Mouse (Mus musculus): ENCODE data around the gene Dyrk3. TPM values are rescaled to one million over a fixed set of nuclear protein-coding genes. Genes with fewer than 3 reads are reported as not detected.
"Not testable (repeated sequence)": the region's sequence is repeated elsewhere in the genome, so short reads cannot be mapped to it uniquely, and the experiment has no call there.

Dyrk3 gene
- polyA plus RNA-seq, 1 experiment from 2014 or later = 11.7 TPM

GRCm38 (mm10) chr1:131180386-131180785 is 42.2 kb upstream of the Dyrk3 start:
- ChIA-PET POLR2A (no interaction called here), CTCF (interaction anchor here (0.7 to 3.3 kb wide), 7 partner anchors 13 to 81 kb away, joined by 3 to 34 read pairs (median 10); no protein-coding TSS in a partner anchor)
- no peak for TF ChIP-seq CTCF (IDR thresholded peaks at IDR 0.05)
- ATAC-seq (no peak), DNase-seq (ENCODE audit: low read depth, low spot score) (no peak)
- in situ Hi-C loops (cut with MboI; ENCODE audit: low pct_unique_long_range_greater_than_20kb) = loop anchor here (5.0 kb wide), 1 partner anchor 82 kb away; no protein-coding TSS in a partner anchor
- H3K27me3 ChIP-seq = no peaks in the 10 kb centered on the region

DNA sequence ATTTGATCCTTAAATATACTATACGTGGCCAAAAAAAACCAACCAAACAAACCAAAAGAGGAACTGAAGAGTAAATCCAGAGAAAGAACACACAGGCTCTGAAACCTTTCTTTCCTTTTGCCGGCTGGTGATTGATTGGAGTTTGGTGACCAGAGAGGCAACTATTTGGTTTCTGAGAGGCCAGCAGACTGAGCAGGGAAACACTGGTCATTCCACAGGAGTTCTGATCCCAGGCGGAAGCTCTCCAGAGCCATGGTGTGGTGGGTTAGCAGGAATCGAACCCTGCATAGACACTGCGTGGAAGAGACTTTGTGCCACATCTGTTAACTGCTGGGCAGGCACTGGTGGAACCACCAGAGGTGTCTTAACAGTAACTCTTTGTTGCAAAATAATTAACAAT is 39.9 kb upstream of the Dyrk3 start:
- in situ Hi-C loops (cut with MboI; ENCODE audit: low pct_unique_long_range_greater_than_20kb) = no loop called here
- CTCF ChIA-PET = interaction anchor here (0.9 to 3.9 kb wide), 2 partner anchors 69 to 82 kb away, joined by 3 to 12 read pairs; no protein-coding TSS in a partner anchor
- H3K27me3 ChIP-seq = no peaks in the 10 kb centered on the region
- TF ChIP-seq CTCF (IDR thresholded peaks at IDR 0.05) = no peak
- ATAC-seq (no peak), DNase-seq (ENCODE audit: low read depth, low spot score) (no peak)
- POLR2A ChIA-PET = no interaction called here

GRCm38 (mm10) chr1:131177249-131177648 is 39.1 kb upstream of the Dyrk3 start:
- ATAC-seq (no peak), DNase-seq (ENCODE audit: low read depth, low spot score) (no peak)
- POLR2A ChIA-PET = no interaction called here
- in situ Hi-C loops (cut with MboI; ENCODE audit: low pct_unique_long_range_greater_than_20kb) = no loop called here
- TF ChIP-seq CTCF (IDR thresholded peaks at IDR 0.05) = no peak
- H3K27me3 ChIP-seq = no peaks in the 10 kb centered on the region
- CTCF ChIA-PET = interaction anchor here (0.9 to 3.9 kb wide), 4 partner anchors 69 to 89 kb away, joined by 3 to 12 read pairs (median 4); no protein-coding TSS in a partner anchor

- no peak for ATAC-seq
- ChIA-PET CTCF (interaction anchor here (1.0 to 3.9 kb wide), 4 partner anchors 10 to 95 kb away, joined by 3 to 12 read pairs (median 3); no protein-coding TSS in a partner anchor), POLR2A (interaction anchor here (1.0 kb wide), 1 partner anchor 69 kb away, joined by 3 read pairs; the partner anchor contains the start of gene Rassf5)
- no peaks in the 10 kb centered on the region for H3K27me3 ChIP-seq
- no peak for TF ChIP-seq CTCF (IDR thresholded peaks at IDR 0.05)
- DNase-seq (ENCODE audit: low read depth, low spot score) = no peak
- in situ Hi-C loops (cut with MboI; ENCODE audit: low pct_unique_long_range_greater_than_20kb) = no loop called here
These were observed 37.7 kb upstream of the Dyrk3 start for GRCm38 (mm10) chr1:131175819-131176218.

DNA sequence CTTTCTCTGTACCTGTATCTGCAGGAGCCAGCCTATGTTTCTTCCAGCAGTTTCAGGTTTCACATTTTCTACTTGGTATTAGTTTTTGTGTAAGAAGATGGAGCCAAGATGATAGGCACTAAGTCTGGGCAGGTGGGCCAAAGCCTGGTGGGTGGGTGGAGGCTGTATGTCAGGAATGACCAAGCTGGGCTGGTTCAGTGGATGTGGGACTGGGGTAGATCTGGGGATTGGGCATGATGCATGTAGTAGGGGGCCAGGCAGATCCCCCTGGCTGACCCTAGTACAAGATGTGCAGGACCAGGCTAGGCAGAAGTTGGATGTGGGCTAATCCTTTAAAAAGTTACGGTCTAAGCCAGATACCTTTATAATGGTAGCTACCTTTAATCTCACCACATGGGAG is 37.0 kb upstream of the Dyrk3 start:
- ATAC-seq (no peak), DNase-seq (ENCODE audit: low read depth, low spot score) (no peak)
- CTCF ChIA-PET = interaction anchor here (3.9 kb wide), 1 partner anchor 85 kb away, joined by 12 read pairs; no protein-coding TSS in a partner anchor

DNA sequence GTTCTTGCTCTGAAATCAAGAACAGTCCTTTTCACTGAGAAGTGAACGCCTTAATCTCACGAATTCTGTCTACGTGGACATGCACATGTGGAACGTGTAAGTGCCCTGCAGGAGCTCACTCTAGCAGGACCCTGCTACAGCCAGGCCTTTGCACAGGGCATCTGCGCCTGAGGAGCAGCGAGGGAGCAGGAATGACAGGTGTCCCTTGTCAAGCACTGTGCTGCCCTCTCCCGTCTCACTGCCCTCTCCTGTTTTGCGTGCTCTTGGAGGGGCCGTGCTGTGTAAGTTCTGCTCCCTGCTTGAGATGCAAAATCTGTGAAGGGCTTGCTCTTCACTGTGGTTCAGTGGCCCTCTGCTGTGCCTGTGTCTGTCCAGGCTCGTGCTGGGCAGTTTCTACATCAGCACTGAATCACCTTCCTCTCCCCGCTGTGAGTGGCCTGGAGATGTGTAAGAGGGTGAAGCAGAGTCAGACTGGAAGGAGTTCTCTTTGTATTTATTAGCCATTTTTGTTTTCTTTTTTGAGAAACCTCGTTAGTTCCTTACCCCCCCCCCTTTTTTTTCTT is 36.2 kb upstream of the Dyrk3 start:
- no peak for TF ChIP-seq CTCF (IDR thresholded peaks at IDR 0.05)
- no peak for DNase-seq (ENCODE audit: low read depth, low spot score)
- CTCF ChIA-PET = interaction anchor here (1.3 to 3.9 kb wide), 3 partner anchors 8 to 86 kb away, joined by 3 to 12 read pairs (median 4); no protein-coding TSS in a partner anchor
- no peak for ATAC-seq
- in situ Hi-C loops (cut with MboI; ENCODE audit: low pct_unique_long_range_greater_than_20kb) = no loop called here
- H3K27me3 ChIP-seq = no peaks in the 10 kb centered on the region
- POLR2A ChIA-PET = no interaction called here

More for the DNA sequence above, 37.0 kb upstream of the Dyrk3 start:
- no peak for TF ChIP-seq CTCF (IDR thresholded peaks at IDR 0.05)
- POLR2A ChIA-PET = no interaction called here
- in situ Hi-C loops (cut with MboI; ENCODE audit: low pct_unique_long_range_greater_than_20kb) = no loop called here
- no peaks in the 10 kb centered on the region for H3K27me3 ChIP-seq

GRCm38 (mm10) chr1:131173809-131174208 is 35.7 kb upstream of the Dyrk3 start:
- in situ Hi-C loops (cut with MboI; ENCODE audit: low pct_unique_long_range_greater_than_20kb) = no loop called here
- no peak for ATAC-seq
- no peaks in the 10 kb centered on the region for H3K27me3 ChIP-seq
- ChIA-PET POLR2A (no interaction called here), CTCF (interaction anchor here (1.3 to 1.4 kb wide), 2 partner anchors 8 to 58 kb away, joined by 3 to 4 read pairs; no protein-coding TSS in a partner anchor)
- no peak for DNase-seq (ENCODE audit: low read depth, low spot score)
- TF ChIP-seq CTCF (IDR thresholded peaks at IDR 0.05) = no peak

DNA sequence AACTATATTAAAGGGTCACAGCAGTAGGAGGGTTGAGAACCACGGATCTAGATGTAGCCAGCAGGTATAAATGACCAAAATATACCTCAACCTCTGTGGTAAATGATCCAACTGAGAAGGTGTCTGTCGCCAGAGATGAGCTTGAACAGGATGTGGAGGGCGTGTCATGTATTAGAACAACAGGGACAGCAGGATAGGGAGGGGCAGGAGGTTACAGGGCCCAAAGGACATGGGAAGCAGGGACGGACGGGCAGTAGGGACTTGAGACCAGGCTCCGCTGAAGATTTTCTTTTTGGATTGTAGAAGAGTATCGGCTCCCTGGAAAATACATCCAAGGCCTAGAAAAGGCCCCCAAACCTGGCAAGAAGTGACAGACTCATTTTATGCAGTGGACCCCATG is 34.9 kb upstream of the Dyrk3 start:
- ChIA-PET POLR2A (no interaction called here), CTCF (interaction anchor here (1.3 to 1.4 kb wide), 2 partner anchors 9 to 58 kb away, joined by 3 to 4 read pairs; no protein-coding TSS in a partner anchor)
- TF ChIP-seq CTCF (IDR thresholded peaks at IDR 0.05) = no peak
- in situ Hi-C loops (cut with MboI; ENCODE audit: low pct_unique_long_range_greater_than_20kb) = no loop called here
- ATAC-seq (no peak), DNase-seq (ENCODE audit: low read depth, low spot score) (no peak)
- no peaks in the 10 kb centered on the region for H3K27me3 ChIP-seq

- ATAC-seq = no peak
- POLR2A ChIA-PET = interaction anchor here (0.8 to 1.3 kb wide), 2 partner anchors 14 to 27 kb away, joined by 3 read pairs; no protein-coding TSS in a partner anchor
- no peak for TF ChIP-seq CTCF (IDR thresholded peaks at IDR 0.05)
- H3K27me3 ChIP-seq = no peaks in the 10 kb centered on the region
- CTCF ChIA-PET = interaction anchor here (1.7 kb wide), 1 partner anchor 16 kb away, joined by 5 read pairs; no protein-coding TSS in a partner anchor
- no peak for DNase-seq (ENCODE audit: low read depth, low spot score)
- in situ Hi-C loops (cut with MboI; ENCODE audit: low pct_unique_long_range_greater_than_20kb) = no loop called here
These were observed 29.5 kb upstream of the Dyrk3 start for GRCm38 (mm10) chr1:131167612-131168011.

- in situ Hi-C loops (cut with MboI; ENCODE audit: low pct_unique_long_range_greater_than_20kb) = no loop called here
- CTCF ChIA-PET = interaction anchor here (1.0 to 1.4 kb wide), 2 partner anchors 9 to 17 kb away, joined by 3 read pairs; no protein-coding TSS in a partner anchor
- POLR2A ChIA-PET = interaction anchor here (1.2 kb wide), 1 partner anchor 11 kb away, joined by 4 read pairs; the partner anchor contains the start of gene Eif2d
- no peaks in the 10 kb centered on the region for H3K27me3 ChIP-seq
- no peak for TF ChIP-seq CTCF (IDR thresholded peaks at IDR 0.05)
- ATAC-seq (no peak), DNase-seq (ENCODE audit: low read depth, low spot score) (no peak)
These were observed 26.3 kb upstream of the Dyrk3 start for GRCm38 (mm10) chr1:131164427-131164826.

- no peak for ATAC-seq
- no peak for DNase-seq (ENCODE audit: low read depth, low spot score)
- no peak for TF ChIP-seq CTCF (IDR thresholded peaks at IDR 0.05)
These were observed 23.0 kb upstream of the Dyrk3 start for GRCm38 (mm10) chr1:131161091-131161490.

DNA sequence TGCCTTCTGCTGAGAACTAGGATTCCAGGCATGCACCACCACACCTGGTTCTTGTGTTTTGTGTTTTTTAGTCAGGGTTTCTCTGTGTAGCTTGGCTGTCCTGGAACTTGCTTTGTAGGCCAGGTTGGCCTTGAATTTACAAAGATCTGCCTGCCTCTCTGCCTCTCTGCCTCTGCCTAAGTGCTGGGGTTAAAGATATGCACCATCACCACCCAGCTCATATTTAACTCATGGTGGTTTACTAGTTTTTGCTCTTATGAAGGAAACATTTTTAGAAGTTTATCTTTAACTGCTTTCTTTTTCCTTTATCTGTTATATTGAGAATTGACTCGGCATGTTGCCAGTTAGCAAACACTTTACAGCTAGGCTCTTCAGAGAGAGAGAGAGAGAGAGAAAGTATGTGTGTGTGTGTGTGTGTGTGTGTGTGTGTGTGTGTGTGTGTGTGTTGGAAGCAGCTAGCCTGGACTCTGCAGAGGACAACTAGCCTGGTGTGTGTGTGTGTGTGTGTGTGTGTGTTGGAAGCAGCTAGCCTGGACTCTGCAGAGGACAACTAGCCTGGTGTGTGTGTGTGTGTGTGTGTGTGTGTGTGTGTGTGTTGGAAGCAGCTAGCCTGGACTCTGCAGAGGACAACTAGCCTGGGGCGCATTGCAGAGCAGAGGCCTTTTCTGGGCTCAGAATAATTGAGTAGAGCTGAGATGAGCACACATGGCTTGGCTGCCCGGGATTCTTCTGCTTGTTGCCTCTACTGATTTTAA is 21.6 kb upstream of the Dyrk3 start:
- POLR2A ChIA-PET = interaction anchor here (0.6 to 0.8 kb wide), 3 partner anchors 44 to 93 kb away, joined by 3 read pairs; no protein-coding TSS in a partner anchor
- in situ Hi-C loops (cut with MboI; ENCODE audit: low pct_unique_long_range_greater_than_20kb); H3K27me3 ChIP-seq; ATAC-seq; DNase-seq (ENCODE audit: low read depth, low spot score): not testable (repeated sequence)
- CTCF ChIA-PET = interaction anchor here (0.7 to 4.3 kb wide), 3 partner anchors 43 to 105 kb away, joined by 3 to 15 read pairs (median 3); no protein-coding TSS in a partner anchor

More at GRCm38 (mm10) chr1:131161091-131161490, 23.0 kb upstream of the Dyrk3 start:
- CTCF ChIA-PET = interaction anchor here (4.3 kb wide), 1 partner anchor 45 kb away, joined by 15 read pairs; no protein-coding TSS in a partner anchor
- in situ Hi-C loops (cut with MboI; ENCODE audit: low pct_unique_long_range_greater_than_20kb) = no loop called here
- POLR2A ChIA-PET = no interaction called here
- H3K27me3 ChIP-seq = no peaks in the 10 kb centered on the region
